Mouse (Mus musculus) olfactory bulb, adult 2 months (tissue): ENCODE measurements around the gene Nsun5.

Experiments used
- CTCF ChIP-seq: fragments of 200-500 bp; IDR thresholded peaks from 2 replicates; pipeline ENCODE4 v1.5.1; 2012; ENCODE audit warnings: low read depth, mild to moderate bottlenecking, low read length, moderate library complexity; ENCODE audit not compliant: insufficient read depth
- POLR2A ChIP-seq: fragments of 200-500 bp; IDR thresholded peaks from 2 replicates; pipeline ENCODE4 v1.6.1; 2012; ENCODE audit warnings: mild to moderate bottlenecking, low read depth, low read length, moderate library complexity; ENCODE audit not compliant: insufficient read depth

DNA sequence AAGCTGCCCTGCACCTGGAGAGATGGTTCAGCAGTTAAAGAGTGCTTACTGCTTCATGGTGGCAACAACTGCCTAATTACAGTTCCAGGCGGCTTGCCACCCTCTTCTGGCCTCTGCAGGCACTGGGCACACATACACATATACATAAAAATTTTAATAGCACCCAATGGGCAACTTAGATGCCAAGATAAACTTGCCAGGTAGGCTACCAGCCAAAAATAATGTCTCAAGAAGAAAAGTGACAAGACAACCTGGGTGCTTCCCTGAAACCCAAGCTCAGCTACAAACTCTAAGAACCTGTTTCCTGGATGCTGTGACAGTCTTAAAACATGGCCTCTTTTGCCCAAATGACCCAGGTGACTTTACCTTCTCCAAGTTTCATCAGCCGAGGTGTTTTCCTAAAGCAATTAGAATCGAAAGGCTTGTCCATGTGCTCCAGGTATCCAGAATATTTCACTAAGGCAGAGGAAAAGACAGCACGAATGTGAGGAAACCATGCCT lies 22.2 kb upstream of the Nsun5 start:
- TF ChIP-seq CTCF (no peak), POLR2A (no peak)
